Mouse (Mus musculus) intestine, embryonic 16.5 days (tissue): Measurements from ENCODE around the gene Psmd7. TPM values are rescaled to one million over a fixed set of nuclear protein-coding genes. Genes with fewer than 3 reads are reported as not detected.
A peak's percentile ranks its signal among the peaks of the same experiment; 100 is the strongest.

Experiments
- ATAC-seq: fragments of 200-750 bp; cut with Nextera tagmentation; 2 replicates; pipeline ENCODE4 v1.8.0; 2017; ENCODE audit warnings: moderate TSS enrichment, moderate library complexity
- H3K27ac ChIP-seq: fragments of 300-500 bp; sonication (generic); 2 replicates; pipeline ENCODE4 v1.5.1; 2014; ENCODE audit warnings: mild to moderate bottlenecking, low read length
- H3K27me3 ChIP-seq: fragments of 300-500 bp; sonication (generic); replicated peaks from 2 replicates; pipeline ENCODE4 v1.6.1; 2014; ENCODE audit warnings: low read length, control low read depth, mixed read lengths; ENCODE audit not compliant: control insufficient read depth, insufficient read depth
- H3K36me3 ChIP-seq: fragments of 300-500 bp; sonication (generic); 2 replicates; pipeline ENCODE4 v1.6.1; 2014; ENCODE audit warnings: low read length, control low read depth; ENCODE audit not compliant: control insufficient read depth, insufficient read depth
- H3K4me1 ChIP-seq: fragments of 300-500 bp; sonication (generic); 2 replicates; pipeline ENCODE4 v1.6.1; 2014; ENCODE audit warnings: low read length, control low read depth, mixed read lengths; ENCODE audit not compliant: control insufficient read depth, insufficient read depth
- H3K4me2 ChIP-seq: fragments of 300-500 bp; sonication (generic); 2 replicates; pipeline ENCODE4 v1.6.1; 2014; ENCODE audit warnings: low read depth, low read length, control low read depth
- H3K4me3 ChIP-seq: fragments of 300-500 bp; sonication (generic); 2 replicates; pipeline ENCODE4 v1.5.1; 2014; ENCODE audit warnings: mild to moderate bottlenecking, low read length
- H3K9ac ChIP-seq: fragments of 300-500 bp; sonication (generic); 2 replicates; pipeline ENCODE4 v1.6.1; 2014; ENCODE audit warnings: low read depth, low read length
- H3K9me3 ChIP-seq: fragments of 300-500 bp; sonication (generic); 2 replicates; pipeline ENCODE4 v1.6.1; 2016; ENCODE audit warnings: low read length, control low read depth; ENCODE audit not compliant: control insufficient read depth
- WGBS: fragments of 180-500 bp; shearing (Covaris S2); extraction: QIAGEN DNeasy Blood & Tissue Kit; methylation state at CpG from one replicate; pipeline ENCODE4 v1.1.7; 2014; 5-methylcytosine and 5-hydroxymethylcytosine counted together
- polyA plus RNA-seq: library from polyadenylated mRNA; unstranded; fragments of >200 nt; fragmentation: Nextera tagmentation; extraction: Ambion mirVana; gene quantifications from 2 replicates; pipeline ENCODE4 v1.2.1, GENCODE M21; 2015

Psmd7 gene
- polyA plus RNA-seq, 1 experiment from 2014 or later, result 219 TPM

DNA sequence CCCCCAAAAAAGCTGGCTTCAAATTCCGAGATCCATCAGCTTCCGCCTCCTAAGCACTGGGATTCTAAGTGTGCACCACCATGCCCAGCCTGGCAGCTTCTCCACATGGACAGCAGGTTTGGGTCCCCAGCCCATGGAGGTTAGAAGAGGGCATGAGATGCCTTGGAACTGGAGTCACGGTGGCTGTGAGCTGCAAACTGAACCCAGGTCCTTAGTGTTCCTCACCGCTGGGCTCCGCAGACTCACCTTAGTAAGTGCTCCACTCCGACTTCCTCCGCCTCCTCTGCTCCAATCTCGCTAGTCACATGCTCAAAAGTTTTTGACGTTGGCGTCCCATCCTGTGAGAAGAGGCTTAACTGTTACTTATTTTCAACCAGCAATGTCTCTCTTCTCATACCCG lies 6.1 kb downstream of the Psmd7 start:
- H3K36me3 ChIP-seq, result peaks cover 29% of the 10 kb centered on the region
- ATAC-seq, result no peak
- no peak overlapping the region for H3K9ac ChIP-seq
- peaks cover 7% of the 10 kb centered on the region for H3K4me1 ChIP-seq
- H3K4me3 ChIP-seq, result no peak overlapping the region
- no peak overlapping the region for H3K4me2 ChIP-seq
- 94% methylated on average over 11 of the region's 11 CpGs for WGBS
- H3K9me3 ChIP-seq, result no peaks in the 10 kb centered on the region
- no peaks in the 10 kb centered on the region for H3K27me3 ChIP-seq
- no peak overlapping the region for H3K27ac ChIP-seq

- ATAC-seq, result no peak
- Histone ChIP-seq H3K27me3 (no peaks in the 10 kb centered on the region), H3K4me3 (no peak overlapping the region), H3K27ac (no peak overlapping the region), H3K36me3 (peaks cover 29% of the 10 kb centered on the region), H3K9ac (no peak overlapping the region), H3K9me3 (no peaks in the 10 kb centered on the region), H3K4me1 (peaks cover 1% of the 10 kb centered on the region), H3K4me2 (no peak overlapping the region)
- 98% methylated on average over 4 of the region's 4 CpGs for WGBS
Observed at GRCm38 (mm10) chr8:107581536-107581935, 6.7 kb downstream of the Psmd7 start.

DNA sequence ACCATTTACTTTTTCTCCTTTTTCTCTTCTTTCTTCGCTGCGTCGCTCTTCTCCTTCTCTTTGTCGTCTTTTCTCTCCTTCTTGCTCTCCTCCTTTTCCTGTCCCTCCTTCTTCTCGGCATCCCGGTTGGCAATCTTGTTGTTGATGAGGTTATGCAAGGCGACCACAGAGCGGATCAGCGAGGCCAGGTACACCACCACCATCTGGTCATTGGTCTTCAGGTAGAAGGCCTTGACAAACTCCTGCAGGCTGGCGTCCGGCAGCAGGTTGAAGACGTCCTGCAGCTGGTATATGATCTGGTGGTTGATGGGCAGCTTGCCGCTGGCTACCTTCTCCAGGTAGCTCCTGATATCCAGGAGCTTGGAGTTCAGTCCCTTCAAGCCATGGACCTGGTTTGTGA lies 7.4 kb downstream of the Psmd7 start:
- peaks cover 29% of the 10 kb centered on the region for H3K36me3 ChIP-seq
- H3K4me3 ChIP-seq, result no peak overlapping the region
- no peaks in the 10 kb centered on the region for H3K27me3 ChIP-seq
- H3K4me1 ChIP-seq, result no peaks in the 10 kb centered on the region
- no peak overlapping the region for H3K27ac ChIP-seq
- no peak overlapping the region for H3K9ac ChIP-seq
- no peak for ATAC-seq
- 92% methylated on average over 13 of the region's 13 CpGs for WGBS
- H3K4me2 ChIP-seq, result no peak overlapping the region
- no peaks in the 10 kb centered on the region for H3K9me3 ChIP-seq

- no peaks in the 10 kb centered on the region for H3K9me3 ChIP-seq
- H3K9ac ChIP-seq, result no peak overlapping the region
- peaks cover 23% of the 10 kb centered on the region for H3K36me3 ChIP-seq
- H3K27me3 ChIP-seq, result no peaks in the 10 kb centered on the region
- H3K4me1 ChIP-seq, result no peaks in the 10 kb centered on the region
- WGBS, result 85% methylated on average over 8 of the region's 8 CpGs
- no peak overlapping the region for H3K4me2 ChIP-seq
- no peak for ATAC-seq
- no peak overlapping the region for H3K4me3 ChIP-seq
- H3K27ac ChIP-seq, result no peak overlapping the region
Observed at GRCm38 (mm10) chr8:107578541-107578940, 9.7 kb downstream of the Psmd7 start.

DNA sequence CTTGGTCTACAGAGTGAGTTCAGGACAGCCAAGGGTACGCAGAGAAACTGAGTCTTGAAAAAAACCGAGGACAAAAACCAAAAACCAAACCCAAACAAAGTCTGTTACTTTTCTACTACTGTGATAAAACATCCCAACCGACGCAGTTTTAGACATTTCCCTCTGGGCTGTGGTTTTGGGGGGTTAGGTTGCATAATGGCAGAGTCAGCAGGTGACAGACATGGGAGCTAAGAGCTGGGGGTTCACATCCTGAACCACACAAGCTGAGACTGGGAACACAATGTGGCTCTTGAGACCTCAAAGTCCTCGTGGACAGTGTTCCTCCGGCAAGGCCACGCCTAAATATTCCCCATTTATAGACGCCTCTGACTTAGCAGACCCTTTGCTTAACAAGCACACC lies 10.1 kb downstream of the Psmd7 start:
- Histone ChIP-seq H3K36me3 (peaks cover 19% of the 10 kb centered on the region), H3K4me1 (no peaks in the 10 kb centered on the region)

GRCm38 (mm10) chr8:107577640-107578039 lies 10.6 kb downstream of the Psmd7 start:
- H3K9ac ChIP-seq, result no peak overlapping the region
- no peak overlapping the region for H3K4me2 ChIP-seq
- 82% methylated on average over 4 of the region's 4 CpGs for WGBS
- ATAC-seq, result no peak
- no peak overlapping the region for H3K27ac ChIP-seq
- no peaks in the 10 kb centered on the region for H3K9me3 ChIP-seq
- H3K4me1 ChIP-seq, result no peaks in the 10 kb centered on the region
- peaks cover 15% of the 10 kb centered on the region for H3K36me3 ChIP-seq
- no peak overlapping the region for H3K4me3 ChIP-seq
- no peaks in the 10 kb centered on the region for H3K27me3 ChIP-seq

More for the DNA sequence above, 10.1 kb downstream of the Psmd7 start:
- Histone ChIP-seq H3K4me3 (no peak overlapping the region), H3K9ac (no peak overlapping the region), H3K4me2 (no peak overlapping the region), H3K27me3 (no peaks in the 10 kb centered on the region), H3K27ac (no peak overlapping the region), H3K9me3 (no peaks in the 10 kb centered on the region)
- 85% methylated on average over 8 of the region's 8 CpGs for WGBS
- ATAC-seq, result no peak

DNA sequence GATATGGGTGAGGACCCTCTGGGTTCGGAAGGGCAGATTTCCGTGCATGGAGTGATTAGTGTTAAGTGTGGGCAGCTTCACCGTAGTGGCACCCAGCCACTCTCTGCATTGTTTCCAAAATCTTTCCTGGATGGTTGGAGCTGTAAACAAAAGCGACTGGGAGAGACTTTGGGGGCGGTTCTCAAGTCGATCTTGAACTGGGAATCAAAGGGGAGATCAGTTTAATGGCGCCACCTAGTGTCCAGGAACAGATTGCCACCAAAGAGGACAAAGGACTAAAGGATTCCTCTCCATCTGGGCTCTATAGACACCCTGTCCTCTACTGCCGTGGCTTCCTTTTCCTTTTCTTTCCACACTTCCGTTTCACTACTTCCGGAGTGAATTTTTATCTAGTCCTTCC lies 11.6 kb downstream of the Psmd7 start:
- H3K4me3 ChIP-seq, result 0 out of 2 replicates have a peak overlapping the region, but pooled peaks have one; percentile 20
- no peaks in the 10 kb centered on the region for H3K9me3 ChIP-seq
- ATAC-seq, result peak; percentile 72
- H3K36me3 ChIP-seq, result peaks cover 8% of the 10 kb centered on the region
- WGBS, result 6% methylated on average over 10 of the region's 10 CpGs
- no peaks in the 10 kb centered on the region for H3K27me3 ChIP-seq
- no peaks in the 10 kb centered on the region for H3K4me1 ChIP-seq
- no peak overlapping the region for H3K27ac ChIP-seq
- H3K9ac ChIP-seq, result peak overlapping the region; percentile 30; the same call in 1 of the 2 replicates
- peak overlapping the region; percentile 36 for H3K4me2 ChIP-seq

DNA sequence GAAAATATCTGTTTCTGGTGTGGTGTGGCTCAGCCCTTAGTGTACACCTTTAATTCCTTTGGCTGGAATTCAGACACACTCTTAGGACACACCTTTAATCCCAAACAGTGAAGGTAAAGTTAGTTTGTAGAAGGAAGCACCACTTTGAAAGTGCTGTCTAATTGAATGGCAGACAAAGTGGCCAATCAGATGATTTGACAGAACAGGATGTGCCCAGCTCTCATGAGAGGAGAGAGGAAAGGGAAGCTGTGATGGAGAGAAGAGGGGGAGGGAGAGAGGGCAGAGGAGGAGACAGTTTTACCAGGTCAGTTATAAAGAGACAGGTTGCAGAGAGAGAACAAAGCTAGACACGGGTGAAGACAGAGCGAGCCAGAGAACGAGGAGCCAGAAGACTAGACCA lies 13.5 kb downstream of the Psmd7 start:
- ATAC-seq, result no peak
- WGBS, result 83% methylated on average over 3 of the region's 3 CpGs
- H3K27ac ChIP-seq, result no peak overlapping the region
- no peak overlapping the region for H3K4me2 ChIP-seq
- no peaks in the 10 kb centered on the region for H3K4me1 ChIP-seq
- H3K9me3 ChIP-seq, result no peaks in the 10 kb centered on the region
- H3K4me3 ChIP-seq, result no peak overlapping the region
- no peak overlapping the region for H3K9ac ChIP-seq
- H3K36me3 ChIP-seq, result no peaks in the 10 kb centered on the region
- H3K27me3 ChIP-seq, result no peaks in the 10 kb centered on the region

GRCm38 (mm10) chr8:107572497-107572896 lies 15.8 kb downstream of the Psmd7 start:
- H3K9me3 ChIP-seq, result no peaks in the 10 kb centered on the region
- H3K36me3 ChIP-seq, result no peaks in the 10 kb centered on the region
- H3K4me2 ChIP-seq, result no peak overlapping the region
- H3K9ac ChIP-seq, result no peak overlapping the region
- H3K27me3 ChIP-seq, result no peaks in the 10 kb centered on the region
- no peaks in the 10 kb centered on the region for H3K4me1 ChIP-seq
- ATAC-seq, result peak; percentile 61
- H3K27ac ChIP-seq, result no peak overlapping the region
- 54% methylated on average over 4 of the region's 4 CpGs for WGBS
- H3K4me3 ChIP-seq, result no peak overlapping the region

DNA sequence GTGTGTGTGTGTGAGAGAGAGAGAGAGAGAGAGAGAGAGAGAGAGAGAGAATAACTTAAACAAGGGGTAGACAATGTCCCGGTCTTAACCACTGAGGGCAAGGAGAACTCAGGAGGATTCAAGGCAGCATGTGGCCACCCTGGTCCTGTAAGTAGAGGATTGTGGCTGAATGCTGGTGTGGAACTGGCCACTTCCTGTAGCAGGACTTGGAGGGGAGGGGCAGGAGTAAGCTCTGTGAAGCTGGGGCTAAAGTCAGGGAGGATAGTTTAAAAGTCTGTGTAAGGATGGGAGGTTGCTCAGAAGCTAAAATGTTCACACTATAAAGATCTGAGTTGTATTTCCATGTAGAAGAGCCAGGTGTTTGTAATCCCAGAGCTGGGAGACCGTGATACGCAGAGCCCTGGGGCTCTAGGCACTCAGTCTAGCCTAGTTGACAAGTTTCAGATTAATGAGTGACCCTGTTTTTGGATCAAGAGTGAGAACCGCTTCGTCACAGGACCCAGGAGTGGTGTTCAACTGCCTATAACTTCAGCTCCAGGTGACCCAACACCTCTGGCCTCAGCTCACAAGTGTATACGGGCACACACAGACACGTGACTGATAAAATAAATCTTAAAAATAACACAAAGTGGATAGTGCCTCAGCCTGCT lies 16.7 kb downstream of the Psmd7 start:
- peak; percentile 47; the same call in 1 of the 2 replicates for ATAC-seq
- no peaks in the 10 kb centered on the region for H3K4me1 ChIP-seq
- WGBS, result 70% methylated on average over 7 of the region's 7 CpGs
- no peak overlapping the region for H3K4me2 ChIP-seq
- H3K27me3 ChIP-seq, result no peaks in the 10 kb centered on the region
- H3K27ac ChIP-seq, result no peak overlapping the region
- no peak overlapping the region for H3K9ac ChIP-seq
- no peak overlapping the region for H3K4me3 ChIP-seq
- no peaks in the 10 kb centered on the region for H3K36me3 ChIP-seq
- no peaks in the 10 kb centered on the region for H3K9me3 ChIP-seq
